Mouse (Mus musculus) forebrain, embryonic 11.5 days (tissue): ENCODE data around the gene Irs3. TPM values are rescaled to one million over a fixed set of nuclear protein-coding genes. Genes with fewer than 3 reads are reported as not detected.

Experiments
- ATAC-seq: fragments of 200-750 bp; cut with Nextera tagmentation; replicated peaks from 2 replicates; pipeline ENCODE4 v1.8.0; 2017; ENCODE audit warnings: moderate TSS enrichment; ENCODE audit not compliant: low FRiP score
- DNase-seq: peaks from one replicate; pipeline ENCODE4 v3.0.0-alpha.2; 2017; ENCODE audit warnings: low spot score
- H3K27ac ChIP-seq: fragments of 300-500 bp; sonication (generic); 2 replicates; pipeline ENCODE4 v1.5.1; 2014; ENCODE audit warnings: low read depth, low read length
- H3K27me3 ChIP-seq: fragments of 300-500 bp; sonication (generic); 2 replicates; pipeline ENCODE4 v1.6.1; 2014; ENCODE audit warnings: mild to moderate bottlenecking, low read length, mixed read lengths; ENCODE audit not compliant: control insufficient read depth, insufficient read depth
- H3K36me3 ChIP-seq: fragments of 300-500 bp; sonication (generic); 2 replicates; pipeline ENCODE4 v1.6.1; 2014; ENCODE audit warnings: mild to moderate bottlenecking, low read length, moderate library complexity, mixed read lengths; ENCODE audit not compliant: control insufficient read depth, insufficient read depth
- H3K4me1 ChIP-seq: fragments of 300-500 bp; sonication (generic); replicated peaks from 2 replicates; pipeline ENCODE4 v1.6.1; 2014; ENCODE audit warnings: low read length, mixed read lengths; ENCODE audit not compliant: control insufficient read depth, insufficient read depth
- H3K4me2 ChIP-seq: fragments of 300-500 bp; sonication (generic); 2 replicates; pipeline ENCODE4 v1.6.1; 2014; ENCODE audit warnings: low read depth, mild to moderate bottlenecking, low read length, moderate library complexity, mixed read lengths; ENCODE audit not compliant: severe bottlenecking
- H3K4me3 ChIP-seq: fragments of 300-500 bp; sonication (generic); 2 replicates; pipeline ENCODE4 v1.5.1; 2014; ENCODE audit warnings: low read depth, low read length
- H3K9ac ChIP-seq: fragments of 300-500 bp; sonication (generic); 2 replicates; pipeline ENCODE4 v1.6.1; 2014; ENCODE audit warnings: low read length
- H3K9me3 ChIP-seq: fragments of 300-500 bp; sonication (generic); 2 replicates; pipeline ENCODE4 v1.6.1; 2016; ENCODE audit warnings: low read length, mixed read lengths; ENCODE audit not compliant: control insufficient read depth
- WGBS: fragments of 180-500 bp; shearing (Covaris S2); extraction: QIAGEN DNeasy Blood & Tissue Kit; methylation state at CpG from one replicate; pipeline ENCODE4 v1.1.7; 2014; 5-methylcytosine and 5-hydroxymethylcytosine counted together
- polyA plus RNA-seq: library from polyadenylated mRNA; unstranded; fragments of >200 nt; fragmentation: Nextera tagmentation; extraction: Ambion mirVana; gene quantifications from 2 replicates; pipeline ENCODE4 v1.2.1, GENCODE M21; 2014

Irs3 gene
- polyA plus RNA-seq, 1 experiment from 2014 or later = 0.25 TPM

GRCm38 (mm10) chr5:137652474-137652873, 7.0 kb upstream of the Irs3 start:
- DNase-seq = peak; percentile 84
- 29% methylated on average over 3 of the region's 3 CpGs for WGBS
- Histone ChIP-seq H3K27me3 (no peaks in the 10 kb centered on the region), H3K9me3 (no peaks in the 10 kb centered on the region), H3K4me2 (no peak overlapping the region), H3K27ac (no peak overlapping the region), H3K4me1 (peaks cover 3% of the 10 kb centered on the region; the same call in 1 of the 2 replicates), H3K9ac (no peak overlapping the region), H3K4me3 (no peak overlapping the region), H3K36me3 (peaks cover 3% of the 10 kb centered on the region)
- peak; percentile 57; the same call in 1 of the 2 replicates for ATAC-seq

DNA sequence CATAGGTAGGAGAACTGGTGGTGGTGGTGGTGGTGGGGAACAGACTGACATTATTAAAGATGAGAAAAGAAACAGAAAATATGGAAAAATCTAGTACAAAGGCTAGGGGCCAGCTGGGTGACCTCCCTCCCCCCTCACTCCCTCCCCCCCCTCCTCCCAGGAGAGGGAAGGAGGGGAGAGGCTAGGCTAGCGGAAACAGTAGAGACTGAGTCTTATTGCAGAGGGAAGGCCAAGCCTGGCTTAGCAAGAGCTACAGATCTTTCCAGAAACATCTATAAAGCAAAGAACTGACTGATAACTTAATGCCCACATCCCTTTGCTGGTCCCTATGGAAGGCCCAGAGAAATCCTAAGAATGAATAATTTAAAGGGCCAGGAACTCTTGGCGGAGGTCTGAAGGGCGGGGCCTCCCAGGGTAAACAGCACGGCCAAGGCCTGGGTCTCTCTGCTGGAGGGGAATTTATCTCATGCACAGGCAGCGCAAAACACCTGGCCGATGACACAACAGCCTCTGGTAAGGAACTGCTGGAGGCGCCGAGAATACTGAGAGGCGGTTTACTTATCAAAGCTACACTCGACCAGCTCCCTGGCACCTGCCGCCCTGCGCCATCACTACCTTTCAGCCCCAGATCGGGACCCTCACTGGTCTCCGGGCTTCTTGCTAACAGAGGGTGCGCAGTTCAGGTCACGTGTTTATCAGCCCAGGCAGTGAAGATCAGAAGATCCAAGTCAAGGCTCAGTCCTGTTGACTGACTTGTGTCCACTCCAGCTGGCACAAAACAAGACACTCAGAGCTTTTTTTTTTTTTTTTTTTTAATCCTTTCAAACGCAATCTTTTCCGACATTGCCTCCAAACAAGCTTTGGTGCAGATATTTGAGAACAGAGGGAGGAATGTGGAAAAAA, 4.4 kb upstream of the Irs3 start:
- Histone ChIP-seq H3K9me3 (no peaks in the 10 kb centered on the region), H3K4me2 (no peak overlapping the region), H3K27me3 (peaks cover 13% of the 10 kb centered on the region), H3K9ac (no peak overlapping the region), H3K27ac (no peak overlapping the region), H3K4me3 (no peak overlapping the region), H3K4me1 (peaks cover 8% of the 10 kb centered on the region; the same call in 1 of the 2 replicates), H3K36me3 (peaks cover 3% of the 10 kb centered on the region)
- WGBS = 15% methylated on average over 18 of the region's 18 CpGs
- DNase-seq (no peak), ATAC-seq (no peak)

DNA sequence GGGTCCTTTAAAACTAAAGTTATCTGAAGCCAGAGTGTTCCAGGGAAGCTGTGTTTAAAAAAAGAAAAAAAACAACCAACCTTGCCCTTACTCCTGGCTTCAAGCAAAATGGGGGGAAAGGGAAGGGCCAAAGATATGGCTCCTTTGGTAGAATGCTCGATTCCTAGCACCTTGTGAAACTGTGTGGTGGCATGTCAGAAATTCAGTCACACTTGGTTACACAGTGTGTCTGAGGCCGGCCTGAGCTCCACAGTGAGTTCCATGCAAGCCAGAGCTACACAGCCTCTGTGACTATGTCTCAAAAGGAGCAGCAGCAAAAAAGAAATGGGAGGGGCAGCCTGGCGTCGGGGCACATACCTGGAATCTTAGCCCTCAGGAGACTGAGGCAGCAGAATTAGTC, 3.7 kb upstream of the Irs3 start:
- no peak overlapping the region for H3K4me3 ChIP-seq
- no peaks in the 10 kb centered on the region for H3K9me3 ChIP-seq
- WGBS = 38% methylated on average over 4 of the region's 4 CpGs
- no peak overlapping the region for H3K9ac ChIP-seq
- H3K36me3 ChIP-seq = peaks cover 3% of the 10 kb centered on the region
- ATAC-seq = no peak
- peaks cover 8% of the 10 kb centered on the region; the same call in 1 of the 2 replicates for H3K4me1 ChIP-seq
- H3K27ac ChIP-seq = no peak overlapping the region
- no peak for DNase-seq
- no peak overlapping the region for H3K4me2 ChIP-seq
- H3K27me3 ChIP-seq = peaks cover 19% of the 10 kb centered on the region

DNA sequence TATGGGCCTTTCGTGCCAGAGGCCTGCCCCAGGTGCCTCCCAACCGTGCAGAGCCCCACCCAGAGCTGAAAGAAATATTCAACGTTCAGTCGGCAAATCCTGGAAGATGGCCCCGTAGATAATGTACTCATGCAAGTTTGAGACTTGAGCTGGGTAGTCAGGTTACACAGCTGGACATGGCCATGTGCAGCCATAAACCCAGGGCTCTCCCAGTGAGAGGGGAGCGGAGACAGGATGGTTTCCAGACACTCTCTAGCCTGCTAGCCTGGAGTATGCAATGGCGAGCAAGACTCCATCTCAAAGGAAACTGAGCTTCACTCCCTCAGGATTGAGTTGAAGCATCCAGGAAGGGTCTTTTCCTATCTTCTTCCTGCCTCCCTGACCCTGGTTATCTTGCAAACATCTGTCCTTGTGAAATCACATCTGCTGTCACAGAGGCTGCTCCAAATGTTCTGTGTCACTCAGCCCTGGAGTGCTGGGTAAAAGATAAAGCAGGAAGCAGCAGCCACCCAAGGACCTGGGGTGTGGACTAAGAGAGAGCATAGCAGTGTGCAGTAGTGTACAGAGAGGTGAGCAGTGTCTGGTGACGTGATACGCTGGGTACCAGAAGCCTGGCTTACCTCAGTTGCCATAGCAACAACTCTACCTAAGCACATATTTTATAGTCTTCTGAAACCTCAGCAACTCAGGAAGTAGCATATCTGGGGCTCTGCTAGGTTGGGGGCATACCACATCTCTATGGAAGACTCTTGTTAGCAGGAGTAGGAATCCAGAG, 2.5 kb upstream of the Irs3 start:
- Histone ChIP-seq H3K36me3 (peaks cover 3% of the 10 kb centered on the region), H3K9me3 (no peaks in the 10 kb centered on the region), H3K9ac (no peak overlapping the region), H3K27me3 (peaks cover 27% of the 10 kb centered on the region), H3K4me1 (peaks cover 8% of the 10 kb centered on the region; the same call in 1 of the 2 replicates), H3K4me3 (no peak overlapping the region), H3K27ac (no peak overlapping the region), H3K4me2 (no peak overlapping the region)
- 79% methylated on average over 9 of the region's 9 CpGs for WGBS
- DNase-seq = no peak
- ATAC-seq = no peak

- Histone ChIP-seq H3K27me3 (peaks cover 27% of the 10 kb centered on the region), H3K4me1 (peaks cover 8% of the 10 kb centered on the region; the same call in 1 of the 2 replicates), H3K4me3 (peak overlapping the region; percentile 11), H3K9me3 (no peaks in the 10 kb centered on the region), H3K27ac (no peak overlapping the region), H3K4me2 (peak overlapping the region; percentile 40), H3K36me3 (peaks cover 9% of the 10 kb centered on the region), H3K9ac (peak overlapping the region; percentile 27; the same call in 1 of the 2 replicates)
- 3% methylated on average over 44 of the region's 44 CpGs for WGBS
- ATAC-seq (no peak), DNase-seq (peak; percentile 67)
Measured at GRCm38 (mm10) chr5:137645091-137645651, 343 bp downstream of the Irs3 start.

DNA sequence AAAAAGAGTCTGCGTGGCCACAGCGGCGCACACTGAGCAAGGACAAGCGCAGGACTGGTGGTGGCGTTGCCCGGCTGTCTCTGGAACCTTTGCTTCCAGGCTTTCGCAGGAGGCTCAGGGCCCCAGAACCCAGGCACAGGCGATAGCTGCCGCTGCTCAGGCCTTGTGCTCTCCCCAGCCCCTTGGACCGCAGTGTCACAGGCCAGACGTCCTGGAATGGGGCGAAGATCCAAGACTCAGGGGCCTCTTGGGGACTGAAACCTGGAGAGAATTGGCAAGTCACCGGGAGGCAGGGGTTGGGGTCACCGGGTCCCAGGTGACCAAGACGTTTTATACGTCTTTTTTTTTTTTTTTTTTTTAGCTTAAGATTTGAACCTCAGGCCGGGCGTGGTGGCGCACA, 1.0 kb downstream of the Irs3 start:
- Histone ChIP-seq H3K9ac (no peak overlapping the region), H3K4me2 (no peak overlapping the region), H3K4me1 (peaks cover 5% of the 10 kb centered on the region; the same call in 1 of the 2 replicates), H3K4me3 (no peak overlapping the region), H3K27ac (no peak overlapping the region), H3K9me3 (no peaks in the 10 kb centered on the region), H3K36me3 (peaks cover 9% of the 10 kb centered on the region), H3K27me3 (peaks cover 27% of the 10 kb centered on the region)
- WGBS = 38% methylated on average over 19 of the region's 19 CpGs
- no peak for DNase-seq
- ATAC-seq = no peak

GRCm38 (mm10) chr5:137642886-137643285, 2.6 kb downstream of the Irs3 start:
- H3K9me3 ChIP-seq = no peaks in the 10 kb centered on the region
- H3K9ac ChIP-seq = no peak overlapping the region
- H3K4me3 ChIP-seq = no peak overlapping the region
- H3K4me1 ChIP-seq = peaks cover 5% of the 10 kb centered on the region; the same call in 1 of the 2 replicates
- peaks cover 9% of the 10 kb centered on the region for H3K36me3 ChIP-seq
- no peak overlapping the region for H3K4me2 ChIP-seq
- H3K27ac ChIP-seq = no peak overlapping the region
- ATAC-seq (no peak), DNase-seq (no peak)
- WGBS = 47% methylated on average over 4 of the region's 4 CpGs
- peaks cover 27% of the 10 kb centered on the region for H3K27me3 ChIP-seq

DNA sequence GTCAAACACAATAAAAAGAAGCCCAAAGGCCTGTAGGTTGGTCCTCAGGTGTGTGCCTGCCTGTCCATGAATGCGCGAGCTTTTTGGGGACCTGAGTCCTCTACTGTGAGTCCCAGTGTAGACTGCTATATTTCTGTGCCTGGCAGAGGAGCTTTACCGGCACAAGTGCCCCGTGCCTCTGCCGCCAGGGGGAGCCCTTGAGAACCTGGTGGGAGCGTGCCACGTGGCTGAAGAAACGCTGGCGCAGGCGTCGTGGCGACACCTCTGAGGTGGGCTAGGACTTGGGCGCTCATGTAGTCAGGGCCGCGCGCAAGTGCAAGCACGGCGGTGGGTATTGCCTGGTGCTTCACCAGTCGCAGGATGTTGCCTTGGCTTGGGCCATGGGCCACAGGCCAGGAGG, 4.5 kb downstream of the Irs3 start, which contains the start of gene Sap25:
Gene Sap25 (plus strand): TSS at position 281 of the 400 bp plus-strand sequence.
- H3K4me2 ChIP-seq = no peak within 1 kb of the TSS
- no peaks in the 10 kb centered on the region for H3K9me3 ChIP-seq
- peaks cover 5% of the 10 kb centered on the region; the same call in 1 of the 2 replicates for H3K4me1 ChIP-seq
- H3K27ac ChIP-seq = no peak within 1 kb of the TSS
- H3K27me3 ChIP-seq = peaks cover 25% of the 10 kb centered on the region
- ATAC-seq = no peak
- H3K36me3 ChIP-seq = peaks cover 9% of the 10 kb centered on the region
- DNase-seq = no peak
- no peak within 1 kb of the TSS for H3K9ac ChIP-seq
- 89% methylated on average over 19 of the region's 19 CpGs for WGBS
- H3K4me3 ChIP-seq = no peak within 1 kb of the TSS
